Mouse (Mus musculus) intestine, embryonic 16.5 days (tissue): Measurements from ENCODE around the gene Lmo7. TPM values are rescaled to one million over a fixed set of nuclear protein-coding genes. Genes with fewer than 3 reads are reported as not detected.
A peak's percentile ranks its signal among the peaks of the same experiment; 100 is the strongest.

ENCODE experiments used
- ATAC-seq: fragments of 200-750 bp; cut with Nextera tagmentation; 2 replicates; pipeline ENCODE4 v1.8.0; 2017; ENCODE audit warnings: moderate TSS enrichment, moderate library complexity
- H3K27ac ChIP-seq: fragments of 300-500 bp; sonication (generic); 2 replicates; pipeline ENCODE4 v1.5.1; 2014; ENCODE audit warnings: mild to moderate bottlenecking, low read length
- H3K27me3 ChIP-seq: fragments of 300-500 bp; sonication (generic); replicated peaks from 2 replicates; pipeline ENCODE4 v1.6.1; 2014; ENCODE audit warnings: low read length, control low read depth, mixed read lengths; ENCODE audit not compliant: control insufficient read depth, insufficient read depth
- H3K36me3 ChIP-seq: fragments of 300-500 bp; sonication (generic); 2 replicates; pipeline ENCODE4 v1.6.1; 2014; ENCODE audit warnings: low read length, control low read depth; ENCODE audit not compliant: control insufficient read depth, insufficient read depth
- H3K4me1 ChIP-seq: fragments of 300-500 bp; sonication (generic); 2 replicates; pipeline ENCODE4 v1.6.1; 2014; ENCODE audit warnings: low read length, control low read depth, mixed read lengths; ENCODE audit not compliant: control insufficient read depth, insufficient read depth
- H3K4me2 ChIP-seq: fragments of 300-500 bp; sonication (generic); 2 replicates; pipeline ENCODE4 v1.6.1; 2014; ENCODE audit warnings: low read depth, low read length, control low read depth
- H3K4me3 ChIP-seq: fragments of 300-500 bp; sonication (generic); 2 replicates; pipeline ENCODE4 v1.5.1; 2014; ENCODE audit warnings: mild to moderate bottlenecking, low read length
- H3K9ac ChIP-seq: fragments of 300-500 bp; sonication (generic); 2 replicates; pipeline ENCODE4 v1.6.1; 2014; ENCODE audit warnings: low read depth, low read length
- H3K9me3 ChIP-seq: fragments of 300-500 bp; sonication (generic); 2 replicates; pipeline ENCODE4 v1.6.1; 2016; ENCODE audit warnings: low read length, control low read depth; ENCODE audit not compliant: control insufficient read depth
- WGBS: fragments of 180-500 bp; shearing (Covaris S2); extraction: QIAGEN DNeasy Blood & Tissue Kit; methylation state at CpG from one replicate; pipeline ENCODE4 v1.1.7; 2014; 5-methylcytosine and 5-hydroxymethylcytosine counted together
- polyA plus RNA-seq: library from polyadenylated mRNA; unstranded; fragments of >200 nt; fragmentation: Nextera tagmentation; extraction: Ambion mirVana; gene quantifications from 2 replicates; pipeline ENCODE4 v1.2.1, GENCODE M21; 2015

The Lmo7 gene
- polyA plus RNA-seq, 1 experiment from 2014 or later = 19.4 TPM

DNA sequence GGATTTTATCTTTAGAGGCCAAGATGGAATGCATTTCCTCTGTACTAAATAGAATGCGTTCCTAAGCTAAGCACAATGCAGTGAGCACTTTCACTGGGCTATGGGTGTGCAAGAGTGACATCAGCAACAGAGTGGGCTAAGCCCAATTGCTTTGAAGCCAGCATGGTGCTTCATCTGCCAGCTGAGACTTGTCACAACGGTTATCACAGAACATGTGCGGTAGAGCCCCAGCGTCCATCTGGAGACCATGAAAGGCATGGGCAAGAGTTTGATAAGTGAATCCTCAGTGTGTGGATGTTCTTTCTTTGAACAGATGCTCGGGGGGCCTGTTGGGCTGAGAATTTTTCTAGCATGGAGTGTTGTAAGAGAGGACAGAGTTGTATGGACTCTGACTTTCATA is 86.7 kb downstream of the Lmo7 start:
- H3K27ac ChIP-seq = no peak overlapping the region
- no peak overlapping the region for H3K4me2 ChIP-seq
- no peaks in the 10 kb centered on the region for H3K4me1 ChIP-seq
- no peaks in the 10 kb centered on the region for H3K27me3 ChIP-seq
- H3K4me3 ChIP-seq = no peak overlapping the region
- H3K9me3 ChIP-seq = no peaks in the 10 kb centered on the region
- no peak for ATAC-seq
- 83% methylated on average over 5 of the region's 5 CpGs for WGBS
- no peaks in the 10 kb centered on the region for H3K36me3 ChIP-seq
- no peak overlapping the region for H3K9ac ChIP-seq

DNA sequence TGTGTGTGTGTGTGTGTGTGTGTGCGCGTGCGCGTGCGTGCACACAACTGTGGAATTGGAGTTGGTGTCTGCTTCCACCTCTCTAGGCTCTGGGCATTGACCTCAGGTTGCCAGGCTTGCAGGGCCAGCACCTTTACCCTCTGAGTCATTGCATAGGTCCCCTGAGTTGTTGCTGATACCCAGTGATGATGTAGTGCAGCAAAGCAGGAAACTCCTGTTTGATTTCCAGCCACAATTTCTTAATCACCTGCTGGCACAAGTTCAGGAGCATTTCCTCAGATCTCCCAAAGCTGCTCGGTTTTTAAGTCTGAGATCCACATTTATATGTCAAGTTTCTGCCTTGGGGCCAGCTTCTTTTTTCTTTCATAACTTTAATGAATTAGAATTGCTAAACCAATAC is 92.6 kb downstream of the Lmo7 start:
- Histone ChIP-seq H3K27ac (no peak overlapping the region), H3K36me3 (no peaks in the 10 kb centered on the region), H3K4me2 (no peak overlapping the region), H3K9me3 (no peaks in the 10 kb centered on the region), H3K4me3 (no peak overlapping the region), H3K27me3 (no peaks in the 10 kb centered on the region), H3K9ac (no peak overlapping the region), H3K4me1 (no peaks in the 10 kb centered on the region)
- 87% methylated on average over 6 of the region's 6 CpGs for WGBS
- no peak for ATAC-seq

DNA sequence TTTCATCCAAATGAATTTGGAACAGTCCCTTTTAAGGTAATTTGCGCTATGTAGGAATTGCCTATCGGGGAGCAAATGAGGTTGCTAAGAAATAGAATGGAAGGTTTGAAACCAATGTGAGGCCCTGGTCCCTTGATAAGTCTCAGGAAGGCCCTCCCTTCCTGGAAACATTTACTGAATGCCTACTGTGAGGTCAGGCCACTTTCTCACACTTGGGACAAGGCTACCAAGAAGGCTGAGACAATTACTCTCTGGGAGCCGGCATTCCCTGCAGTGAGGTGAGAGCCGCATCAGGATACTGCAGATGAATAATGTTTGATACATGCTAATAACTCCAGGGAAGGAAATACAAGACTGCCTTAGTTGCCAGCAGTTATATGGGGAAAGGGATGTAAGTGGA is 93.1 kb downstream of the Lmo7 start:
- Histone ChIP-seq H3K9ac (no peak overlapping the region), H3K27ac (no peak overlapping the region), H3K4me2 (no peak overlapping the region), H3K9me3 (no peaks in the 10 kb centered on the region), H3K4me1 (no peaks in the 10 kb centered on the region), H3K27me3 (no peaks in the 10 kb centered on the region), H3K4me3 (no peak overlapping the region), H3K36me3 (no peaks in the 10 kb centered on the region)
- 72% methylated on average over 4 of the region's 4 CpGs for WGBS
- ATAC-seq = no peak

DNA sequence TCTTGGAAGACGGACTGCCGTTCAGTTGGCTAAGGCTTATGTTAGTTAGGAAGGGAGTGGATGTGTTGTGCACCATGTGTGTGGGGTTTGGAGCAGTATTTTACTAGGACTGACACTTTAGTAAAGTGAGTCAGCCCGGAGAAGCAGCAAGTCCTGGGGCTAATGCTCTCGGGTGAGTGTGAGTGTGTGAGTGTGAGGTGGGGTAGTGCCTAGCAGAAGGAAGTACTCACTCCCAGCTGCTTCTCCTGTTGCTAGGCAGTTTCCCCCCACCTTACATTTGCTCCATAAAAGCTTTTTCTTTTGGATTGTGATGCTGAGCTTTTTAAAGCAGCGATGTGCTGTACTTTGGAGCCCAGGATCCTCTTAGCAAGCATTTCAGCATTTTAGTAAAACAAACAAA is 99.9 kb downstream of the Lmo7 start:
- Histone ChIP-seq H3K4me3 (no peak overlapping the region), H3K27ac (no peak overlapping the region), H3K9ac (no peak overlapping the region), H3K9me3 (no peaks in the 10 kb centered on the region), H3K27me3 (no peaks in the 10 kb centered on the region), H3K4me2 (no peak overlapping the region), H3K36me3 (no peaks in the 10 kb centered on the region), H3K4me1 (0 out of 2 replicates have a peak, but pooled peaks cover 3% of the 10 kb centered on the region)
- WGBS = 74% methylated on average over 5 of the region's 5 CpGs
- no peak for ATAC-seq

DNA sequence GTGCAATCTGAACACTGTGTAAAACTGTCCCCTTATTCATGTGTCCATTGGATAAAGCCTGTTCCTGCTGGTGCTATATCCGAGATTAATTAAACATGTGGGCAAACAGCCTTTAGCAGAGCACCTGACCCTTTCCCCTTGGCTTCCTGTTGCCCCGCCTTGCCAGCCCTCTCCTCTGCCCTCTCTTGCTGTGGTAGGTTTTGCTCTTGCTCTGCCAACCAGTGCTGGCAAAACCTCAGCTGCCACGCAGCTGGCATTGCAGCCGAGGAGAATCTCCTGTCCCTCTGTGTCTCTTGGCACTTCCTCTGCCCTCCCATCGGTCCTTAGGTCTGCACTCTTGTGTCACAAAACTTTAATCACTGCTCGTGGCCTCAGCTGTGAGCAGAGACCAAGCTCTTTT is 100.4 kb downstream of the Lmo7 start:
- 53% methylated on average over 6 of the region's 6 CpGs for WGBS
- Histone ChIP-seq H3K4me1 (0 out of 2 replicates have a peak, but pooled peaks cover 3% of the 10 kb centered on the region), H3K27me3 (no peaks in the 10 kb centered on the region), H3K4me3 (no peak overlapping the region), H3K9ac (0 out of 2 replicates have a peak overlapping the region, but pooled peaks have one; percentile 37), H3K36me3 (no peaks in the 10 kb centered on the region), H3K9me3 (no peaks in the 10 kb centered on the region), H3K4me2 (no peak overlapping the region), H3K27ac (no peak overlapping the region)
- no peak for ATAC-seq

DNA sequence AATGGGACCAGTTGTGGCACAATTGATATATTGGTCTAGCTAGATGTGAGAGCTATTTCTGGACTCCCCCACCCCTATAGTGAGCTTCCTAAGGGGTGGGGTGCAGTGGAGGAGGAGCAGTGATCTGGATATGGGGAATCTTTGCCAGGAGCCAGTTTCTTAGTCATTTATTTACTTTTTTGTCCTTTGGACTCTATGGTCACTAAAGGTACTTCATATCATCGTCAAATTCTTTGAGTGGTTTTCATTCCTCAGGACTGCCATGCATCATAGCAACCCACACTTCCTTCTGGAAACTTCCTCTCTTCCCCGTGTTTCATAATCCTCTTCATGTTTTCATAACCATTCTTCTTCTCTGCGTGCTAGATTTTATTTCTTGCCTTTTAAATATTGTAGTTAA is 104.4 kb downstream of the Lmo7 start:
- Histone ChIP-seq H3K4me2 (no peak overlapping the region), H3K9ac (no peak overlapping the region), H3K4me1 (0 out of 2 replicates have a peak, but pooled peaks cover 6% of the 10 kb centered on the region), H3K4me3 (no peak overlapping the region), H3K9me3 (no peaks in the 10 kb centered on the region), H3K36me3 (no peaks in the 10 kb centered on the region), H3K27ac (no peak overlapping the region), H3K27me3 (no peaks in the 10 kb centered on the region)
- ATAC-seq = peak; percentile 27
- 64% methylated on average over 3 of the region's 3 CpGs for WGBS

DNA sequence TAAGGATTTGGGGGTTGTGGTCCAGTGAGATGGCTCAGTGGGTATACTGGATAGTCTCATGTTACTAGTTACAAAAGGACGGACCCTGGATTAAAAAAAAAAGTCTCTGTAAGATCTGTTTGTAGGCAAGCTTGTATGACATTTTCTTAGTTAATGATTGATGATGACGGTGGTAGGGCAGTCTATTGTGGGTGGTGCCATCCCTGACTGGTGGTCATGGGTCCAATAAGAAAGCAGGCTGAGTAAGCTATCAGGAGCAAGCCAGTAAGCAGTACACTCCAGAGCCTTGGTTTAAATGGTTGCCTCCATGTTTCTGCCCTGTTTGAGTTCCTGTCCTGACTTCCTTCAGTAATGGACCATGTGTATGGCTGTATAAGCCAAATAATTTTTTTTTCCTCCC is 106.6 kb downstream of the Lmo7 start:
- no peak overlapping the region for H3K4me2 ChIP-seq
- H3K27me3 ChIP-seq = no peaks in the 10 kb centered on the region
- H3K9me3 ChIP-seq = no peaks in the 10 kb centered on the region
- H3K4me1 ChIP-seq = 0 out of 2 replicates have a peak, but pooled peaks cover 3% of the 10 kb centered on the region
- no peaks in the 10 kb centered on the region for H3K36me3 ChIP-seq
- WGBS = 60% methylated on average over 2 of the region's 2 CpGs
- H3K9ac ChIP-seq = no peak overlapping the region
- H3K27ac ChIP-seq = no peak overlapping the region
- H3K4me3 ChIP-seq = no peak overlapping the region
- ATAC-seq = peak; percentile 15; the same call in 1 of the 2 replicates

DNA sequence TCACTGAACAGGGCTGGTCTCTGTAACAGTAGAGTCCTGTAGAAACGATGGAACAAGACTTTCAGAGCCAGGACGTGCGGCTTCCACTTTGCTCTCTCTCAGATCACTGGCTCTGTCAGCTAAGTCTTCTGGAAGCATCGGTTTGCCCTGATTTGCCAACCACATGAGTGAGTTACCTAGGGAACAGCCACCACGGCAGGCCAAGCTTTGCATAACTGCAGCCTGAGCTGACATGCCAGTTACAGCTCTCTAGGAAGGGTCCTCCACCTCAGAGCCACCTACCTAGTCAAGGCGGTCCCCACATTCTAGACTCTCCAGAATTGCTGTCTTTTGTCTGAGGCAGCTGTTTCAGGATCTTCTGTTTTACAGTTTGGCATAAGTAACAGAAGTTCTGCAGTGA is 107.4 kb downstream of the Lmo7 start:
- H3K27me3 ChIP-seq = no peaks in the 10 kb centered on the region
- no peak overlapping the region for H3K9ac ChIP-seq
- H3K27ac ChIP-seq = no peak overlapping the region
- no peak overlapping the region for H3K4me3 ChIP-seq
- ATAC-seq = no peak
- WGBS = 76% methylated on average over 6 of the region's 6 CpGs
- H3K9me3 ChIP-seq = no peaks in the 10 kb centered on the region
- no peak overlapping the region for H3K4me2 ChIP-seq
- H3K4me1 ChIP-seq = 0 out of 2 replicates have a peak, but pooled peaks cover 3% of the 10 kb centered on the region
- H3K36me3 ChIP-seq = no peaks in the 10 kb centered on the region

DNA sequence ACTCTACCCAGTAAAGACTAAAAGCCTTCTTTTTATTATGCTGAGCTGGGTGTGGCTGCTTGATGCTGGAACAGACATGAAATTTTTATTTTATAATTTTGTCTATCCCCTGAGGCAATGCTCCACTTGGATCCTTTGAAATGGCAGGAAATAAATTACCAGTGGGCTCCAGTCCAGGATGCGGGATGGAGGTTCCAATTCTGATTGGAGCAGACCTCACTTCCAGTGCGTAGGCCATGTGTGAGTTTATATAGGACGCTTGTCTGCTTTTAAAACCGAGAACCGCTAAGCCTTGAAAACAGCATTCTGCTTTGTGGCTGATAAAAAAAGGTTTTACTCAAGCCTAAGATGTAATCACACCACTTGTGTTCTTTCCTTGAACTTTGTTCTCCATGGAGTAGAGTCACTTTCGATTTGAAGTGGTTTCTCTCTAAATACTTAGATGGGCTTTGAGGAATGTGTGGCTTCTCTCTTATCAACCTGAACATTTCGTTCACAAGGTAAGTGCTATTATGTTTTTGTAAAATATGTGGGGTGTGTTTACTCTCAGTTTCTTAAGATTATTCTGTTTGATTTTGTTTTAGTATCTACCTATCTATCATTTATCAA is 108.6 kb downstream of the Lmo7 start:
- Histone ChIP-seq H3K36me3 (no peaks in the 10 kb centered on the region), H3K4me2 (no peak overlapping the region), H3K9ac (no peak overlapping the region), H3K27me3 (no peaks in the 10 kb centered on the region), H3K4me3 (no peak overlapping the region), H3K27ac (0 out of 2 replicates have a peak overlapping the region, but pooled peaks have one; percentile 47), H3K9me3 (no peaks in the 10 kb centered on the region), H3K4me1 (0 out of 2 replicates have a peak, but pooled peaks cover 3% of the 10 kb centered on the region)
- ATAC-seq = no peak
- WGBS = 44% methylated on average over 7 of the region's 7 CpGs
